Mouse (Mus musculus): Measurements from ENCODE around the gene Lrrc36. TPM values are rescaled to one million over a fixed set of nuclear protein-coding genes. Genes with fewer than 3 reads are reported as not detected.

The Lrrc36 gene
- total and polyA plus RNA-seq, 2 experiments from 2014 or later, result 0.50 to 1.7 TPM

DNA sequence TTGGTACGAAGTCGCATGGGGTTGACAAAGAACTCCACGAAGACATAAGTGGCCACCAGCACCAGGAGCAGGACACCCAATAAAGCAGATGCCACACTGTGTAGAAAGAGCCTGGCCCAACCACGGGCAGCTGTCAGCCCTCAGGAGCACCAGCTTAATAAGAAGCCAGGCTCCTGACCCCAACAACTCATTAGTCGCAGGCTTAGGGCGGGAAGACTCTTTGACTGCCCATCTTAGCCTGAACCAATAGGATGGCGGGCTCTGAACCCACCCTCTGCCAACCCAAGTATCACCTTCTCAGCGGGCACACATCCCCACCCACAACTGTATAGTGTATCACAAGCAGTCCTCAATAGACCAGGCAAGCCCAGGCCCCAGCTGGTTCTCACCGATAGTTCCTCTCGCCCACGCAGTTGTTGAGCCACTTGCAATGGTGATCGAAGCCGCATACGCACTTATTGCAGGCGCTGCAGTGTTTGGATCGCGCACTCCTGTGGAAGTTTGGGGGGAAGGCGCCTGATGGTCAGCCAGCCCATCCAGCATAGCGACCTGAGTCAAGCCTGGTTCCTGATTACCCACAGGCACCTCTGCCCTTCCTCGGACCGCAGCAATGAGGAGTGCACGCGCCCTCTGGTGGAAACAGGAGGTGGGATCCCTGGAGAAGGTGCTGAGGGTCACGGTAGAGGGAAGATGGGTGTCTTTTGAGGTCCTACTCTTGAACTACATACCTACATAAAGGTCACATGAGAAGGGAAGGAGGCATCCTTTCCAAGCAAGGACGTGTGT, 63.5 kb downstream of the Lrrc36 start:
- Histone ChIP-seq H3K9me3 (ENCODE audit: low read length) (no peaks in the 10 kb centered on the region), H3K4me2 (ENCODE audit: low read depth, low read length) (no peak overlapping the region), H3K27me3 (ENCODE audit: insufficient read depth, low read length) (no peaks in the 10 kb centered on the region), H3K4me1 (ENCODE audit: insufficient read depth, low read length) (peaks cover 23% of the 10 kb centered on the region), H3K27ac (no peak overlapping the region), H3K36me3 (ENCODE audit: insufficient read depth, low read length) (peaks cover 10% of the 10 kb centered on the region; the same call in 1 of the 2 replicates), H3K4me3 (ENCODE audit: low read length) (no peak overlapping the region), H3K9ac (replicated peaks; ENCODE audit: low read length) (no peak overlapping the region)
- TF ChIP-seq CTCF (IDR thresholded peaks at IDR 0.05; ENCODE audit: low read depth), result peak; percentile 91
- ATAC-seq, result no peak; the same call in 1 of the 2 replicates
- WGBS, result 43% methylated on average over 25 of the region's 25 CpGs
- peak; percentile 72 for DNase-seq (ENCODE audit: low spot score)

GRCm38 (mm10) chr8:105477792-105478191, 64.4 kb downstream of the Lrrc36 start:
- Histone ChIP-seq H3K27ac (no peak overlapping the region), H3K9ac (replicated peaks; ENCODE audit: low read length) (no peak overlapping the region), H3K4me1 (ENCODE audit: insufficient read depth, low read length) (peaks cover 23% of the 10 kb centered on the region), H3K4me3 (ENCODE audit: low read length) (no peak overlapping the region), H3K9me3 (ENCODE audit: low read length) (no peaks in the 10 kb centered on the region), H3K36me3 (ENCODE audit: insufficient read depth, low read length) (peaks cover 10% of the 10 kb centered on the region; the same call in 1 of the 2 replicates), H3K27me3 (ENCODE audit: insufficient read depth, low read length) (no peaks in the 10 kb centered on the region), H3K4me2 (ENCODE audit: low read depth, low read length) (no peak overlapping the region)
- TF ChIP-seq CTCF (IDR thresholded peaks at IDR 0.05; ENCODE audit: low read depth), result no peak
- ATAC-seq (no peak), DNase-seq (ENCODE audit: low spot score) (no peak)
- 75% methylated on average over 3 of the region's 3 CpGs for WGBS

DNA sequence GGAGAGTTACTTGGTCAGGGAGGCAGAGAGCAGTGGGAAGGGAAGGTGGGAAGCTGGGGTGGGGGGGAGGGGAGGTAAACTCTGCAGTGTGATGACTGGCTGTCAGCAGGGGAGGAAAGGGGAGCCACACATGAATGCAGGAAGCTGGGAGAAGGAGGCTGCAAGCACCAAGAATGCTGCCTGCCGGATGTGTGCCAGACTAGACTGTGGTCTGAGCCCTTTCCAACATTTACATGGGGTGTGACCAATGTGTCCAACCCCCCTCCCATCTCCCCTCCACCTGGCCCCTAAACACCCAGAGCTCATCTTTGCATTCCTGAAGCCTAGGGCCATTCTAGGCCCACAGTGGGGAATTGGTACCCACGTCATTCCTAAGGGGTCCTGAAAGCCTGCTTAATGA, 67.6 kb downstream of the Lrrc36 start:
- peaks cover 6% of the 10 kb centered on the region; the same call in 1 of the 2 replicates for H3K36me3 ChIP-seq (ENCODE audit: insufficient read depth, low read length)
- no peak for TF ChIP-seq CTCF (IDR thresholded peaks at IDR 0.05; ENCODE audit: low read depth)
- H3K4me3 ChIP-seq (ENCODE audit: low read length), result no peak overlapping the region
- no peak for ATAC-seq
- H3K4me2 ChIP-seq (ENCODE audit: low read depth, low read length), result no peak overlapping the region
- 35% methylated on average over 2 of the region's 2 CpGs for WGBS
- H3K27me3 ChIP-seq (ENCODE audit: insufficient read depth, low read length), result no peaks in the 10 kb centered on the region
- no peaks in the 10 kb centered on the region for H3K9me3 ChIP-seq (ENCODE audit: low read length)
- H3K9ac ChIP-seq (replicated peaks; ENCODE audit: low read length), result no peak overlapping the region
- H3K27ac ChIP-seq, result no peak overlapping the region
- no peaks in the 10 kb centered on the region for H3K4me1 ChIP-seq (ENCODE audit: insufficient read depth, low read length)
- no peak for DNase-seq (ENCODE audit: low spot score)

- no peak overlapping the region for H3K27ac ChIP-seq
- H3K9ac ChIP-seq (replicated peaks; ENCODE audit: low read length), result no peak overlapping the region
- no peak overlapping the region for H3K4me2 ChIP-seq (ENCODE audit: low read depth, low read length)
- no peaks in the 10 kb centered on the region for H3K9me3 ChIP-seq (ENCODE audit: low read length)
- H3K4me3 ChIP-seq (ENCODE audit: low read length), result no peak overlapping the region
- peak; percentile 70 for DNase-seq (ENCODE audit: low spot score)
- H3K4me1 ChIP-seq (ENCODE audit: insufficient read depth, low read length), result no peaks in the 10 kb centered on the region
- H3K36me3 ChIP-seq (ENCODE audit: insufficient read depth, low read length), result 0 out of 2 replicates have a peak, but pooled peaks cover 3% of the 10 kb centered on the region
- WGBS, result 77% methylated on average over 6 of the region's 6 CpGs
- ATAC-seq, result no peak
- TF ChIP-seq CTCF (IDR thresholded peaks at IDR 0.05; ENCODE audit: low read depth), result peak; percentile 76
- H3K27me3 ChIP-seq (ENCODE audit: insufficient read depth, low read length), result no peaks in the 10 kb centered on the region
Observed at GRCm38 (mm10) chr8:105481453-105481852, 68.1 kb downstream of the Lrrc36 start.

GRCm38 (mm10) chr8:105482123-105482522, 68.8 kb downstream of the Lrrc36 start:
- H3K27me3 ChIP-seq (ENCODE audit: insufficient read depth, low read length), result no peaks in the 10 kb centered on the region
- ATAC-seq (no peak), DNase-seq (ENCODE audit: low spot score) (no peak)
- H3K4me1 ChIP-seq (ENCODE audit: insufficient read depth, low read length), result no peaks in the 10 kb centered on the region
- WGBS, result 85% methylated on average over 8 of the region's 8 CpGs
- 0 out of 2 replicates have a peak, but pooled peaks cover 3% of the 10 kb centered on the region for H3K36me3 ChIP-seq (ENCODE audit: insufficient read depth, low read length)
- no peak overlapping the region for H3K27ac ChIP-seq
- H3K9ac ChIP-seq (replicated peaks; ENCODE audit: low read length), result no peak overlapping the region
- no peaks in the 10 kb centered on the region for H3K9me3 ChIP-seq (ENCODE audit: low read length)
- no peak for TF ChIP-seq CTCF (IDR thresholded peaks at IDR 0.05; ENCODE audit: low read depth)
- no peak overlapping the region for H3K4me2 ChIP-seq (ENCODE audit: low read depth, low read length)
- no peak overlapping the region for H3K4me3 ChIP-seq (ENCODE audit: low read length)

GRCm38 (mm10) chr8:105483212-105484029, 70.0 kb downstream of the Lrrc36 start:
- no peaks in the 10 kb centered on the region for H3K4me1 ChIP-seq (ENCODE audit: insufficient read depth, low read length)
- ATAC-seq, result peak; percentile 74
- 0 out of 2 replicates have a peak, but pooled peaks cover 3% of the 10 kb centered on the region for H3K36me3 ChIP-seq (ENCODE audit: insufficient read depth, low read length)
- WGBS, result 40% methylated on average over 14 of the region's 14 CpGs
- H3K4me3 ChIP-seq (ENCODE audit: low read length), result no peak overlapping the region
- no peaks in the 10 kb centered on the region for H3K9me3 ChIP-seq (ENCODE audit: low read length)
- DNase-seq (ENCODE audit: low spot score), result peak; percentile 62
- peak; percentile 83 for TF ChIP-seq CTCF (IDR thresholded peaks at IDR 0.05; ENCODE audit: low read depth)
- H3K9ac ChIP-seq (replicated peaks; ENCODE audit: low read length), result no peak overlapping the region
- H3K27me3 ChIP-seq (ENCODE audit: insufficient read depth, low read length), result no peaks in the 10 kb centered on the region
- H3K4me2 ChIP-seq (ENCODE audit: low read depth, low read length), result no peak overlapping the region
- H3K27ac ChIP-seq, result no peak overlapping the region

Data from hindbrain, postnatal 0 days (tissue).